Mouse (Mus musculus) cerebellum, postnatal 25 days (tissue): ENCODE results near the gene Zfp526.

ENCODE experiments used
- DNase-seq, 2 experiments: peaks; one replicate each; pipeline ENCODE4 v3.0.0; 2021; ENCODE audit warnings: mixed read lengths in 2 of 2

Zfp526 gene

DNA sequence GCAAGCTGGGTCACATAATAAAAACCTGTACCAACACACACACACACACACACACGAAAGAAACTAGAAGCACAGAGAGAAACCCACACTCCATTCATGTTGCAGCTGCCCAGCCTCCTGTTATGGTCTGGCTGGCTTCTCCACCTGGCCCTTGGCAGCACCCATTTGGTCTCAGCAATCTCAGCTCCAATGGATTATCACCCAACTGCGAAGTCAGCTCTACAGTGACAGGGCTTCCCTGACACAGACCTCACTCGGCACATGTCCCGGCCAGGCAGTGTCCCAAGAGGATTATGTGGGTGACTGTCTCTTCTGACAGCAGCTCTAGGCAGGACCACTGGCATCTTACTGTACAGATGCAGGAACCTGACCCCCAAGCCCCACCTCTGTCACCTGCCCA is 10.7 kb upstream of the Zfp526 start:
- DNase-seq: peak in 1 of 2 experiments; percentile 6

DNA sequence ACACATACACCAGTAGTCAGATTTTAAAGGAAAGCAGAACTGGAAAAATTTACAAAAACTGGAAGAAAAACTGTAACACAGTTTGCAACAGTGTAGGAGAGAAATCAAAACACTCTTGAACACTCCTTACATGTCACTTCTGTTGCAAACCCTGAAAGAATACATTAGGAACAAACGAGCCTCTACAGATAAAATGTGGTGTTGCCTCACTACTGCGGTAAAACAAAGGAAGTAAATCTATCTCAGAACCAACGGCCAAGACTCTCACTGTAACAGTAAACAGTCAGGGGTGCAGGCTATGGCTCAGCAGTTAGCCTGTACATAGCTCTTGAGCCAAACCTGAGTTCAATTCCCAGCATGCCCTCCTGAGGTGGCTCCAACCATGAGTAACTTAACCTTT is 8.1 kb upstream of the Zfp526 start:
- DNase-seq: no peak

DNA sequence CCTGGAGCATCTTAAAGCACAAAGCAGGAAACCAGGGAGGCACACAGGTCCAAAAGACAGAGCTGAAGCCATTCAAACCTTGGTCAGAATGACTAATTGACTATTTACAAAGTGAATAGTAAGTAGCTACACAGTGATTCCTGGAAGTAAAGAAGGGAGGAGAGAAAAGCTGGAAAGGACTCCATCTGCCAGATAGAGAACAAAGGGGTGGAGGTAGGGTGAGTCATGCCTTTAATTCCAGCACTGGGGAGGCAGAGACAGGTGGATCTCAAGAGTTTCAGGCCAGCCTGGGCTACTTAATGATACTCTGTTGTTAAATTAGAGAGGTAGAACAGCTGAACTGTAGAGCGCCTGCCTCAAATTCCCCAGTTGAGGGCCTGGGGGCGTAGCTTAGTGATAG is 7.1 kb upstream of the Zfp526 start:
- DNase-seq: no peak

DNA sequence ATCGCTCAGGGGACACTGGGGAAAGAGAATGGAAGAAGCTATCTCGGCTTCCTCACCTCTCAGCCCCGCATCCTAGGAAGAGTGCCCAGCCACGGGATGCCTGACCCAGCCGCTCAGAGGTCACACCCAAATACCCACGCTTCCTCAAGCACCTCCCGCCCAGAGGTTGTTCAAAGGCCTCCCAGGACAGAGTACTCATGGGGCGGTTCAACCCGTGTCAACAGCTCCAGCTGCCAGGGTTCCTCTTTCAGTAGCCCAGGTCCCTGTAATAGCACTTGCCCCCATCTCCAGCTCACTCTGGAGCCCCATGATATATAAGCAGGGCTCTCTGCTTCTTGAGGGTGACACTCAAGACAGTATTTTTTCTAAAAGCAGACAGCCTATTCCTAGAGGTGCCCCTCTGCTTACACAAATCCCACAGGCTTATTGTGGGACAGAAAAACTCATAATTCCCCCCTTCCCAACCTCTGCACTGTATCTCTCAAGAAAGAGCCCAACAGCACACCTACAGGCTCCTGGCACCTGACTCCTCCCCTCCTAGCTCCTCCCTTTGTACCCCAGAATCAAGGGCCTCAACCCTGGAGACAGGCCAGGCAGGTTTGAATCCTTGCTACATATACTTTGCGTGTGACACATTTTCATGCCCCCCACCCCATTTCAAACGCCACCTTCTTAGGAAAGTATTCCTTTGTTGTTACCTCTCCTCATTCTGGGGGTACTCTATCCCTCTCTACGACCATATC is 3.4 kb upstream of the Zfp526 start:
- peak in 1 of 2 experiments; percentile 8 for DNase-seq

DNA sequence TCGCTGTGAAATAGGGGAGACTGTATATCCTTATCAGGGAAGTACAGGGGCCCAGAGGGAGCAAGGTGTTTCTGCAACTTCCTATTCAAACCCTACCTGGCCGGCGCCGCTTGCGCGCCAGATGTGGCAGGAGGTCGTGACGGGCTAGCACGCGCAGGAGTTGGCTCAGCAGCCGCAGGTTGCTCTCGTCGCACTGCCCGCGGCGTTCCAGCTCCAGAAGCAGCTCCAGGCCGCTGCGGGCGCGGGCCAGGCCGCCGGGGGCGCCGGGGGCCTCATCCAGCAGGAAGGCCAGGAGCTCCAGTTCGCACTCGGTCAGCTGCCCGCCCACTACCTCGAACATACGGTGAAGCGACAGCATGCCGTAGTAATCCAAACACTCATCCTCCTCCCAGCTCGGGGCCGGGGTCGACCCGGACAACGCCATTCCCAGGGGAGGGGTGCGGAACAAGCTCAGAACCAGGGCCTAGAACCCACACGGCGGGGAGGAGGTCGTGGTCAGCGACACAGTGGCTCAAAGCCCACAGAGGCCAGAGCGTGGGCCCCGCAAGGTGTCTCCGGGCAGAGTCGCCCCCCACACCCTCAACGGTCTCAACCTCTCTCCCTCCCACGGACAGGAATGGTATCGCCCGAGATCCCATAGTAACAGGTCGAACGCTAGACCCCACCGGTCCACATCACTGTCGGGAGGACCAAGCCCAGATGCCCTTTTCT is 2.4 kb upstream of the Zfp526 start:
- DNase-seq: peak; percentile 69 to 72

DNA sequence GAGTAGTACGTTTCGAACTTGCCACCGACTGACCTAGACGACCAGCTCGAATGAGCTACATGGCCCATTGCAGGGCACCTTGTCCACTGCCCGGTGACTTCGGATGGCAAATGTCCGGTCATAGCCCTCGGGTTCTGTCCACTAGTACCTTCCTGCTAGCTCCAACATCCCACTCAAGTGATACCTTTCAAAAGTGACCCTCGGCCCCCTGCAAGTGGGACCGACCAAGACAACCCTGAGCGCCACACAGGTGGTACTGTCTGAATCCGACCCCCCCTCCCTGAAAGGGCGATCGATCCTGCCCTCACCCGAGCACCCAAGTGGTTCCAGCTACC is 1.8 kb upstream of the Zfp526 start:
- DNase-seq: no peak

DNA sequence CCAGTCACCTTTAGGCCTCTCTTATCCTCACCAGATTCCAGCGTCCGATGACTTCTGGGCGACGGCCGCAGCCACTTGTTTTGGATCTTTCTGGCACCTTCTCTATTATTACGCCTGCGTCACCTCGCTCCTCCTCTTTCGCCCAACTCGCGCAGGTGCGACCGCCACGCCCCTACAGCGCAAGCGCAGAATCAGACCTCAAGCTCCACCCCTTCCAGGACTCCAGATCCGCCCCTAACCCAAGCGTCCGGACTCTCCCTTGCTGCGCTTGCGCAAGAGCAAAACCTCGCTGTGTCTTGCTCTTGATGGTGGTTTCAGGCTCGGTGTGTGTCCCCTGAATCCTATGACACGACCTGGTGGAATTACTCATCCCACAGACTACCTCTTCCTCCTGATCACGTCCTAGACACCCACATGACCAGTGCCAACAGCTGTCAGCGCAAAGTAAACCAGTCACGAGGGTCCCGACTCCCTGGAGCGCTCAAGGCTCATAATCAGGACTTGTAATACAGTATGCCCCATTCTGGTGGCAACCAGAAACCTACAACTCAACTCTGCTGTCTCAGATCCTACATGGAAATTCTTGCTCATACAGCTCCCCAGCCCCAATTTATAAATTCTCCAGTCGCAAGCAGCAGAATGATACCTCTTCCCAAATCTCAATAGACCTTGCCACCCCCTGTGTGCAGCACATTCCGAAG is 1.3 kb upstream of the Zfp526 start:
- peak; percentile 96 to 97 for DNase-seq

DNA sequence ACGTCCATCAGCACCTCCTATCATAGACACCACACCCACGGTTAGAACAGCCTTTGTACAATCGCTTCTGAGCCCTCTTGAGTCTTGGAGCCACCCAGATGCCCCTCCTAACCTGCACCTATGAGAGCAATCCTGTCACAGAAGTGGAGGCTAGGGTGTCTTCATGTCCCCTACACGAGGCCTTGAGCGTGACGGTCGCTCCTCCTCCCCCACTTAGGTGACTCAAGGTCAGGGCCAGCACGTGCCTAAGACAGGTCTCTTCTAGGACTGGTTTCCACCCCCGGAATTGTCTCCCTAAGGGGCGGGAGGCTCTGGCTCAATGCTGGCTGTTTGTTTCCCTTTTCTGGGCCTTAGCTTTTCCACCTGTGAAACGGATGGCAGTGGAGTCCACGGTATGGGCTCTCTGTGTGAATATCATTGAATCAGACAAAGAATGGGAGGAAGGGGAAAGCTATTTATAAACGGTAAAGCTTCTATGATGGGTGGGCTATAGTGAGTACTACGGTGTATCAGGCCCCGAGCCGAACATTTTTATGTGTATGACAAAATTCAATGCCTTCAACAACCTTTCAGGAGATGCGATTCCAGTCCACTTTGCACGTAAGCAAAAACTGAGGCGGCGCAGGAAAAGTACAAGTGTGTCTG is 646 bp upstream of the Zfp526 start, which contains the start of gene Dedd2:
Dedd2 (minus strand) TSS at position 159 of the 645 bp plus-strand sequence.
- peak in 1 of 2 experiments; percentile 41 for DNase-seq

DNA sequence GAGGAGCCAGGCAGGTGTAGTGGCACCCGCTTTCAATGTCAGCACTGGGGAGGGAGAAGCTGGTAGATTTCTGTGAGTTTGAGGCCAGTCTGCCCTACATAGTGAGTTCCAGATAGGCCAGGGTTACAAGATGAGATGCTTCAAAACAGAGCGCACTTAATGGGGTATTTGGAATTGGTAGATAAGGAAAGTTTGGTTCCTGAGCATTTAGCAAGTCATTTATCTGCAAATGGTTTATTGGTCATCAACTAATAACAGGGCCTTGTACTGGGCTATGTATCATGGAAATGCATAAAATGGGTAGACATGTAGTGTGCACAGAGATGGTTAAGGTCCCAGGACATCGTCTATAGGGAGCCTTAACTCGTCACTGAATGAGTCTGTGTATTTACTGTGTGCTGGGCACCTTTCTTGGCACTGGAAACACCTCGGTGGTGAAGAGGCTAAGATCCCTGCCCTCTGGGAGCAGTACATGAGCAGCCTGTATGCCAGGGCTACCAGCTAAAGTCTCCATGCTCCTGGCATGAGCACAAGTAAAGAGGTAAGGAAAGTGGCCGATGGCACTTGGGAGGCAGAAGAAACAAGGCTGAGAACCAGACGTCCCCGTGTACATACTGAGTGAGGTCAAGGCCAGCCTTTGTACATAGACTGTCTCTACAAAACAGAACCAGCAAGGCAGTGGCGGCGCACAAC is 1.2 kb downstream of the Zfp526 start:
- no peak for DNase-seq

DNA sequence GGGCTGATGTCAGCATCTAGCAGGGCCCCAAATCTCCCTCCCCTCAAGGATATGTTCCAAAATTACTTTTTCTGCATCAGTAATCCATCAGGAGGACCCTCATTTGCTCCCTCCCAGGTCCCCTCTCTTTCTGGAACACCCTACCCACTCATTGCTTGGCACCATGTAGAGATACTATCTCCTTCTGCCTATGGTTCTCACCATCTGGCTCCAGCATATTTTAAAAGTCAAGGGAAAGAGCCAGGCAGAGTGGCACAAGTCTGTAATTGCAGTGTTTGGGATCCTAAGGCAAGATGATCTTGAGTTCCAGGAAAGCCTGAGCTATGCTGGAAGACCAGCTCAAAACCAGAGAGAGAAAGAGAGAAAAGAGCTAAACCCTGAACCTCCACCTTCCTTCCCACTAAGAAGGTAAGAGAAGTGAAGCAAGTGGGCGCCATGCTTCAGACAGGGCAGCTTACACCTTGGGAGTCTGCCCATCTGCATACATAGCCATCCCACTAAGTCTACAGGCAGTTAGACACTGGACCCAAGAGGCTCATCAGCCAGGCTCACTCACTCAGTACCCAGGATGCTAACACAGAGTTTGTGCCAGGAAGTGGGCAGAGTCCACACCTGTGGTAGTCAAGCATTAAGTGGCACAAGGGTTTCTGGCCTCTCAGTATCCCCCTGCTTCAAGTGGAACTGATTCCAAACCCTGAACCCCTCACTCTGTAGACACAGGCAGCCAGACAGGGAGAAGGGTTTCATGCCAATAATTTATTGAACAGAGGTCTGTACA is 6.5 kb downstream of the Zfp526 start:
- DNase-seq: no peak

DNA sequence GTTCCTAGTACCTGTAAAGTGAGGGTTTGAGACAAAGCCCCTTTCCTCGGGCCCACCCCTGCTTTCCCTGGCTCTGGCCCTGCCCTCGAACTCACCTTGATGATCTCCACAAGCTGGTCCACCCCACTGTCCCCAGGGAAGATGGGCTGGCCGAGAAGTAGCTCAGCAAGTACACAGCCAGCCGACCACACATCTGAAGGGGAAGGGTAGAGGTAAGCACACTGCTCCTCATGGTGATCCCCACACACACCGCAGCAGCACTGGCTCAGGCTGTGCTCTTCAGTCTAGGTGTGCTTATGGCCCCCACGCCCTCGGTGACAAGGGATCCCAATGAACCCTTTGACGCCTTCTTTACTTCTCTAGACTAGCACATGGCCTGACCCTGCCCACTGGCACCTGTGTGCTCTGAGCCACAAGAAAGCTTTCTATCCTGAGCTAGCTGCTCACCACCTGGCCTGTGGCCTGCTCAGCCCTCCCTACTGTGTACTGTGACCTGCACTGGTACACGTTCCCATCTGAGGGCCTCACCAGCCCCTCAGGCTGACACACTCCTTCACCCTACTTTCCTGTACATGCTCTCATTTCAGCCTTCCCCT is 9.6 kb downstream of the Zfp526 start:
- DNase-seq: peak in 1 of 2 experiments; percentile 5

DNA sequence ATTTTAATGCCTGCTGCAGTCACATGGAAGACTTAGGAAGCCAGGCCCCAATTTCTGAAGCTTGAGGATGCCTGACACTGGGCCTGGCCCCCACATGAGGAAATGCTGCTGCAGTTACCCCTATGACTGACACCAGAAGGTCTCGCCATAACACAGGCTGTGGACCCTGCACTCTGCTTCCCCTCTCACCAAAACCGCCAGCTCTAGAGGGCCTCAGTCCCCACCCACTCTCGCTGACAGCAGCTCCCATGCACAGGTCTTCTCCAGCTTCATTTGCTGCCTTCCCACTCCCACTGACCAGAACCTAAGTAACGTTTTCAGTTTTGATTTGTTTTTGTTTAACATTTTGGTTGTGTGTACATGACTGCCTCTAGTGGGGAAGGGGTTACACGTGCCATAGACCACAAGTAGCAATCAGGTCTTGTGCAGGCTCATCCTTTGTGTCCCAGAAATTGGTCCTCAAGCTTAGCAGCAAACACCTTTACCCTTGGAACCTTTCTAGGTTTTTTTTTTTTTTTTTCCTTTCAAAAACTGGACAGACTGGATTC is 10.9 kb downstream of the Zfp526 start:
- peak in 1 of 2 experiments; percentile 7 for DNase-seq

DNA sequence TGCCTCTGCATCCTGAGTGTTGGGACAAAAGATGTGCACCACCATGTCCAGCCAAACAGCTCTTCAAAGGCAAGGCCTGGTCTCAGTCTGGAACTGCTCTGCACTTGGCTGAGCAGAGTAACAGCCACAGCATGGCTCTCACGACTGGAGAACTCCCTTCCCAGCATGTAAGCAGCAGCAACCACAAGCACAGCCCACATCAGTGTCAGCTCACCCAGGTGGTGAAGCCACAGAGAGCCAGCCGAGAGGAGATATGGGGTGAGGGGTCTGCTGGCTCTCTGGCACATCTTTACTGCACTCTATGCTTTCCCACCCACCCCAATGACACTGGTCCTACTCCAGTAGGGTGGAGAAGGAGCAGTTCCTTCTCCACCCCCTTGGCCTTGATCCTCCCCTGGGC is 11.8 kb downstream of the Zfp526 start:
- peak in 1 of 2 experiments; percentile 5 for DNase-seq

DNA sequence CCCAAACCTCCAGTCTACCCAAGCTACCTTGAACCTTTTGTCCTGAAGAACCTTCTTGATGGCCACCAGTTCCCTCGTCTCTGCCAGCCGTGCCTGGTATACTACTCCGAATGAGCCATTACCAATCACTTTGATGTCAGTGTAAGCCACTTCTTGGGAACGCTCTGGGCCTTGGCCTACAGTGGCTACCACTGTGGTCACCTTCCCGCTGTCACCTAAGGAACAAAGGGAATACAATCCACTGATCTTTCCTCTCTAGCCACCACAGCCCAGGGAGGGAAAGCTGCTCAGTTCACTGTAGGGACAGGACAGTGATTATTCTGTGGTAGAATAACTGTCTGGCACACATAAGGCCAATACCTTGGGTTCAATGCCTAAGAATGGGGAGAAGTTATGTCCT is 14.3 kb downstream of the Zfp526 start:
- DNase-seq: peak; percentile 10 to 16

DNA sequence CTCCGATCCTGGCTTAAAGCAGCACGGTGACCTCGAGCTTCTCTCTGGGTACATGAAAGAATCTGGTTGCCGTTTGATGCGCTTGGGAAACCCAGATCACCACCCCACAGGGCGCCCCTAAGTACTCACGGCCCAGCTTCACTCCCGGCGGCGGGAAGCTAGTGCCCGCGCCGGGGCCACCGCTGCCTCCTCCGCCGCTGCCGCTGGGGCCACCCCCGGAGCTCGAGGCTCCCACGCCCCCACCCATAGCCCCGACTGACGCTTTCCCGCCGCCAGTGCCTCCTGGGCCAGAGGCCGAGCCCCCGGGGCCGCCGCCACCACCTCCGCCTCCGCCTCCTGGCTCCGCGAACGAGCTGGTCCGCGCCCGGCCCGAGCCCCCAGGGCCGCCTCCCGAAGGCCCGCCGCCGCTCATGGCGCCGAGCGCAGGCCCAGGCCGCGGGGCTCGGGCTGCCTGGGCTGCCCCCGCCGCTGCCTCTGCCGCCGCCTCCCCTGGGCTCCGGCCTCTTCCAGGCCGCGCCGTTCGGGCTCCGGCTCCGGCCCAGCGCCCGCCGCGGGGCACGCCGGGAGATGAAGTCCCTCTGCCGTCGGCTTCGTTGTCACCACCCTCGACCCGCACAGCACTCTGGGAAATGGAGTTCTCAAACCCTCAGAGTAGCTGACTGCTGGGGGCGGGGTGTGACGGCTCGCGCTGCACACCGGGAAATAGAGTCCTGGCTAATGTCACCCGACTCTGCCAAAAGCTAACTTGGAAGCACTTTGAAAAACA is 16.2 kb downstream of the Zfp526 start, which contains the start of gene Gsk3a:
Gsk3a (minus strand) TSS at position 603 of the 766 bp plus-strand sequence.
- peak; percentile 98 to 99 for DNase-seq

DNA sequence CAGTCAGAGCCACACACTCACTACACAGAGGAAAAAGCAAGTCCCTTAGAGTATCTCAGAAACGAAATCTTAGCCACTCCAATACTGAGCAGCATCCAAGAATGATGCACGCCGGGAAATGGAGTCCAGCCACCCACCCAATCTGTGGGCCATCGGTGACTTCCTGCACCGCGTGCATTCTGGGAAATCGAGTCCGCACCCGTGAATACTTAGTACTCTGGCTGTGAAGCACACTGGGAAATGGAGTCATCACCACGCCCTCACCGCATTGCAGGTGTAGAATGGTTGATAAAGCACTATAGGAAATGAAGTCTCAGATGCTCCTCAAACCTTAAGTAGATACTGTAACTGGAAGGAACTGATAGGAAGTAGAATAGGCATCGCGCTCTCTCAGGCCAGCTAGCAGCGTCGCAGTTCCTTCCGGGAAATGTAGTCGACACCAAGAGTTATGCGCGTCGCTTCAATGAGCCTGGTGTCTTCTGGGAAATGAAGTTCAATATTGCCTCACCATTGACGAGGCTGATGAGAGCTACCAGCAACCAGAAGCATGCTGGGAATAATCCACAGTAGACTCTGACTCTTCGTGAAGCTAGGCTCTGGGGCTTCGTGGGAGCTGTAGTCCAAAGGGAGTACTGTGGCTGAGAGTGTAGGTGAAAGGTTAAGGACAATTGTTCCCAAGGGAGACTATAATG is 16.9 kb downstream of the Zfp526 start:
- DNase-seq: peak; percentile 94 to 95

DNA sequence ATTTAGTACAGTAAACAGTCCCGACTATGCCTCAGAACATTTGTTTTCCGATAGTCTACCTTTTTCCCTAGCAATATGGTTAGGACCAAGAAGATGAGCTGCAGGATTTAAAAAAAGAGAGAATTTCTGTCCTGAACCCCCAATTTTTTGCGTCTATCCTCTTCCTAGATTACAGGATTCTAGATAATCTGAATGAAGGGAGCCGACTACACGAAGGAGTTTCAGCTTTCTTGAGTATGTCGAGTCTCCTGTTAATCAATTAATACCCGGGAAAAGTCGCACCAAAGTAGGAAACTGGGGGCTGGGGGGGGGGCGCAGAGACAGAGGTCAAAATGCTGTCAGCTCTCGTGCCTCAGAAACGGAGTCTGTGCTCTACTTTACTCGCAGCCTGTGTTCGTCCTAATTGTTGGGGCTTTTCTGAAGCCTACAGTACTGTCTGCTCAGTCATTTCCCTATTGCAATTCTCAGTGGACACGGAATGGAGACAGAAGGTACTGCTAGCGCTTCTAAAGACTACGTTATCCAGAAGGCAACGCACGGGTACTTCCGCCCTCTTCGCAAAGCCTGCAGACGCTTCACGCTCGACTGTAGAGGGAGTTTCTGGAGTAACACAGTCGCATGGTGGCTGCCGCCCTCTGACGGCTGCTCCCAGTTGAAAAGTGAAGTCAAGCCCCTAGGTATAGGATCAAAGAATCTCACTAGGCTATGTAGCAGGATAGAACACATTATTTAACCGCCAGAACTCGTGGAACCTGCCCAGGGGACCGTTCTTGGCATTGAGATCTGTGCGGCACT is 17.8 kb downstream of the Zfp526 start:
- peak; percentile 84 to 88 for DNase-seq

DNA sequence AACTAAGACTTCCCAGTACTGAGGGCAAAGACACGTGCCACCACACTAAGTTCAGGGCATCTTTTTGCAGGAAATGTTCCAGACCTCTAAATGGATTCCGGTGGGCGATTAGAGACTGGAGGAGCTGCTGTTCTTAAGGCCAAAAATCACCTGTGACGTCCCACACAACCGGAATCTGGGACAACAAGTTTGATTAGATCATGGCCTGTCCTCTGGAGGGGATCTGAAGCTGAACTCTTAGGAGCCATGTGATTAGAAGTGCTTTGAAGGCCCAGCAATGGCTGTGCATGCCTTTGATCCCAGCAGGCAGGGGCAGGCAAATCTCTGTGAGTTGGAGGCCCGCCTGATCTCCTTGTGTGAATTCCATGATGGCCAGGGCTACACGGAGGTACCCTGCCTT is 19.4 kb downstream of the Zfp526 start:
- DNase-seq: peak in 1 of 2 experiments; percentile 5

DNA sequence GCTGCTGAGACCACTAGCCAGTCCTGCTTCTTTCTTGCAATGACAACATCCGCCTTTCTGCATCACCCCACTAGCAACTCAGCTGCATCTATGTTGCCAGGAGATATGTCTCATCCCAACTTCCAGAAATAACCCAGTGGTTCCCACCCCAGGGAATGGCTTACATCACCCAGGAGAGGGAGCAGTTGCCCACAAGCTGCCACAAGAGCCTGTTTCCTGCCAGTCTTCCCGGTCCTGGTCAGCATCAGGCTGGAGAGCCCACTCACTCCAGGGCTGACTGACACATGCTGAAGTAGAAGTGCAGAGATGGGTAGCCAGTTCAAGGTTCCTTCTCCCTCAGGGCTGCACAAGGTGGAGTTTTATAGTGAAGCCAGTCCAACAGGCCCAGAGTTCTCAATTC is 19.8 kb downstream of the Zfp526 start:
- DNase-seq: peak; percentile 62 to 67
